Mouse (Mus musculus) cortical plate, adult 2 months (tissue): Measurements from ENCODE around the gene Tbl2.

ENCODE experiments used
- CTCF ChIP-seq: fragments of 200-500 bp; IDR thresholded peaks from 2 replicates; pipeline ENCODE4 v1.5.1; 2011; ENCODE audit warnings: mild to moderate bottlenecking, control low read depth, low read length; ENCODE audit not compliant: insufficient read depth; ENCODE audit errors: extremely low read depth
- POLR2A ChIP-seq: fragments of 200-500 bp; IDR thresholded peaks from 2 replicates; pipeline ENCODE4 v1.6.1; 2011; ENCODE audit warnings: mild to moderate bottlenecking, low read length, control low read depth; ENCODE audit not compliant: insufficient read depth; ENCODE audit errors: extremely low read depth

DNA sequence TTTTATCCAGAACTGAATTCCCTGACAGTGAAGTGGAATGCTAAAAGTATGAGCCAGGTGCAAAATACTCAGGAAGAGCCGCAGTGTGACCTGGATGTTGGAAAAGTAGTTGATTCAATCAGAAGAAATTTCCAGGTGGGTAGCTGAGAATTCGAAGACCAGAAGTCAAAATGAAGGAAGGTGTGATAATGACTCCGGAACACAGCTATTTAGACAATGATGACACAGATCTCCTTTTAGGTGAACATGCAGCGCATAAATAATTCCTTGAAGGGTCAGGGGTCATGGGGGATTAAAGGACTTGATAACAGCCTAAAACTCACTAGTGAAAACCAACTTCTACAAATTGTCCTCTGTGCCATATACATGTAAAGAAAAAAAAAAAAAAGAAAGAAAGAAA lies 18.0 kb downstream of the Tbl2 start:
- TF ChIP-seq CTCF, result no peak
- no peak for TF ChIP-seq POLR2A
